Mouse (Mus musculus): Measurements from ENCODE around the gene Zcchc10. TPM values are rescaled to one million over a fixed set of nuclear protein-coding genes. Genes with fewer than 3 reads are reported as not detected.

The Zcchc10 gene
- total RNA-seq, 2 experiments from 2014 or later: 10.5 to 12.8 TPM

GRCm38 (mm10) chr11:53367032-53367431 lies 42.6 kb downstream of the Zcchc10 start:
- no peak for DNase-seq (ENCODE audit: low spot score in 2 of 2)

GRCm38 (mm10) chr11:53378918-53379317 lies 54.4 kb downstream of the Zcchc10 start:
- DNase-seq (ENCODE audit: low spot score in 2 of 2): no peak

Other genes starting within 250 kb of the Zcchc10 start
- 100 to 1,000 TPM; 177 to 179 TPM for gene Hspa4, start 24.2 kb upstream of the Zcchc10 start, total RNA-seq (2021)
- gene Aff4, start 26.2 kb downstream of the Zcchc10 start, total RNA-seq (2021): 100 to 1,000 TPM; 199 to 203 TPM
- gene Leap2, start 98.5 kb downstream of the Zcchc10 start, total RNA-seq (2021): not detected
- gene Uqcrq, start 106.2 kb downstream of the Zcchc10 start, total RNA-seq (2021): 100 to 1,000 TPM; 415 to 443 TPM
- gene Gdf9, start 106.3 kb downstream of the Zcchc10 start, total RNA-seq (2021): under 1 TPM; 0.73 to 0.79 TPM
- under 1 TPM; 0.14 to 0.26 TPM for gene Gm10447, start 132.4 kb downstream of the Zcchc10 start, total RNA-seq (2021)
- 1 to 10 TPM; 5.4 to 5.6 TPM for gene Shroom1, start 132.5 kb downstream of the Zcchc10 start, total RNA-seq (2021)
- not detected for gene Gm9837, start 145.8 kb downstream of the Zcchc10 start, total RNA-seq (2021)
- gene Gm9945, start 155.5 kb downstream of the Zcchc10 start, total RNA-seq (2021): 1 to 10 TPM; 2.0 to 2.1 TPM
- gene Sowaha, start 155.6 kb downstream of the Zcchc10 start, total RNA-seq (2021): 10 to 100 TPM; 61.7 to 78.5 TPM
- gene Sept8, start 194.6 kb downstream of the Zcchc10 start, total RNA-seq (2021): 100 to 1,000 TPM; 288 to 309 TPM
- 100 to 1,000 TPM; 118 to 119 TPM for gene Kif3a, start 242.7 kb downstream of the Zcchc10 start, total RNA-seq (2021)